Mouse (Mus musculus): ENCODE data around the gene Pgm2l1.
"Not testable (repeated sequence)": the region's sequence is repeated elsewhere in the genome, so short reads cannot be mapped to it uniquely, and the experiment has no call there.

The Pgm2l1 gene

DNA sequence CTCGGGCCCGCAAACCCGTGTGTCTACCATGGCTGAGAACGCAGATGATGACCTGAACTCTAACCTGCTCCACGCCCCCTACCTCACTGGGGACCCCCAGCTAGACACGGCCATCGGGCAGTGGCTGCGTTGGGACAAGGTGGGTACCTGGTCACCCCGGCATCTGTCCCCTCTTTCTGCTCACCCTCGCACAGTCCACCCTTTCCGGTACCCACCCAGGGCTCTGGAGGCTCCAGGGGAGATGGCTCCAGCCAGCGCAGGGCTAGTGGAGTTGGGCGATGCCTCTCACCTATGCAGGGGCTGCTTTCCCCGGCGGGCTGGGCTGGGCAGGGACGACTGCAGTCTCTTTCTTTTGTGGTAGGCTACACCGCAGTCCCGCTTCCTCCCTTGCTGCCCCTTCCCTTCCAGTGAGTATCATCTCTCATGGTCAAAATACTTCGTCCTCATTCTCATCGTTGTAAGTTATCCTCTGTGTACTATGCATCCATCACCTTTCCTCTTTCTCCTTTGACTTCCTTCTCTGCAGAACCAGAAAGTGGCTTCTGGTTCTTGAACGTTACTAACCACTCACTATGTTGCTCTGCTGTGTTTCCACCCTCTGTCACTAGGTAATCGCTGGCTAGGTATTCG lies 817 bp downstream of the Pgm2l1 start:
- no peak for DNase-seq (ENCODE audit: low spot score in 2 of 2)

GRCm38 (mm10) chr7:100228957-100229356 lies 1.8 kb downstream of the Pgm2l1 start:
- no peak for DNase-seq (ENCODE audit: low spot score in 2 of 2)

- DNase-seq (ENCODE audit: low spot score in 2 of 2): no peak
Measured at GRCm38 (mm10) chr7:100230646-100231045, 3.5 kb downstream of the Pgm2l1 start.

DNA sequence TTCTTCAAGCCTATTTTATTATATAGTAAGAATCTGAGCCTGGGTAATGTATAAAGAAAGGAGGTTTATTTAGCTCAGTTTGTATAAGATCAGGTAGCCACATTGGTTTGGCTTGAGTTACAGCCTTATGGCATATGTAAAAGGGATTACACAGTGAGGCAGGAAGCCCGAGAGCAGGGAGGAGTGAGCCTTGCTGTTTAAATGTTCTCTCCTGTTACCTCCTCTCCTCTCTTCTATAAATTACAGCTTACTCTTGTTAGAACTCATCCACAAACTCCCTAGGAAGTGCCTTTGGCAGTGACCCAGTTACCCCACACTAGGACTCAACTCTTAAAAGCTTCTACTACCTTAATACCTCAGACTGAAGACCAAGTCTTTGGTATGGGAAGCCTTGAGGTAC lies 4.5 kb downstream of the Pgm2l1 start:
- DNase-seq (ENCODE audit: low spot score in 2 of 2): no peak

DNA sequence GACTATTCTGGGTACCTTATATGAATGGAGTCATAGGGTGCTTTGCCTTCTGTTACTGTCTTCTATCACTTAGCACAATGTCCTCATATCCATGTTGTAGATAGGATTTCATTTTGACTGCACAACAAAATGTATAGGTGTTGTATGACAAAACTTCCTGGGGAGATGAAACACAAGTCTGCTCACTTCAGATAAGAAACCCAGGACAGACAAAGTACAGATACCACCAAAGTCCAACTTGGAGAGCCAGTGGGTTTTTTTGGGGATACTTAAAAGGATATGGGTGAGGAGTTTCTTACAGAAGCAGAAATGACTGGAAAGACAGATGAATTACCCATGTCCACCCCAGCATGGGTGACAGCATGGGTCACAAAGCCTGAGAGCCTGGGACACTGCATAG lies 6.5 kb downstream of the Pgm2l1 start:
- DNase-seq (ENCODE audit: low spot score in 2 of 2): no peak

GRCm38 (mm10) chr7:100234264-100234885 lies 7.2 kb downstream of the Pgm2l1 start:
- DNase-seq (ENCODE audit: low spot score in 2 of 2): peak in 1 of 2 experiments; percentile 23

GRCm38 (mm10) chr7:100238271-100238670 lies 11.1 kb downstream of the Pgm2l1 start:
- DNase-seq (ENCODE audit: low spot score in 2 of 2): no peak

DNA sequence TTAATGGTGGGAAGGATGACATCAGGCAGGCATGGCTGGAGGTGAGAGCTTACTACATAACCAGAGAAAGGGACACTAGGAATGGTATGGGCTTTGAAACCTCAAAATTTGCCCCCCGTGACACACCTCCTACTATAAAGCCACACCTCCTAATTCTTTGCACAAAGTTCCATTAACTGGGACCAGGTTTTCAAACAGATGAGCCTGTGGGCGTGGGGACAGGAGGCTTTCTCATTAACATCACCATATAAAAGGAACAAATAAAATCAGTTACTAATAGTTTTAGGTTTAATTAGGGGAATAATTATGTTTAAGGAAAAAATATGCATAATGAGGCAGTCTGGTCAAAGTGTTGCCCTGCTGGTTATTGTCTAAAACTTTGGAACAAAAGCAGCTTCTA lies 13.4 kb downstream of the Pgm2l1 start:
- no peak for DNase-seq (ENCODE audit: low spot score in 2 of 2)

GRCm38 (mm10) chr7:100243007-100243406 lies 15.8 kb downstream of the Pgm2l1 start:
- no peak for DNase-seq (ENCODE audit: low spot score in 2 of 2)

DNA sequence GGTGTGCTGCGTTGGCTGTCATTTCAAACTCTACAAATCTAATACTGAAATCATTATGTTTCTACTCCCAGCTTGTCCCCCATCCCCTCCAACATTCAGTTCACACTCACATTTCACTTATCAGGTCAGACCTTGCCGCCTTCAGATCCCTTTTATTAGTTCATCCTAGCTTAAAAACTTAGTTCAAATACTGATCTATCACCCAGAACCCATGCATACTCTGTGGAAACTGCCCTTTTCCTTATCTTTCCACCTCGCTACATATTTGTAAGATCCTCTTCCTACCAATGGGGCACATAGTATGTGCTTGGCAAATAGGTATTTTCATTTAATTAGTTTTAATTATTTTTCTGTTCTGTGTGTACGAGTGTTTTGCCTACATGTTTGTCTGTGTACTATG lies 17.0 kb downstream of the Pgm2l1 start:
- no peak for DNase-seq (ENCODE audit: low spot score in 2 of 2)

- no peak for DNase-seq (ENCODE audit: low spot score in 2 of 2)
Measured at GRCm38 (mm10) chr7:100245176-100245575, 18.0 kb downstream of the Pgm2l1 start.

GRCm38 (mm10) chr7:100250667-100251066 lies 23.5 kb downstream of the Pgm2l1 start:
- no peak for DNase-seq (ENCODE audit: low spot score in 2 of 2)

GRCm38 (mm10) chr7:100262350-100262749 lies 35.2 kb downstream of the Pgm2l1 start:
- no peak for DNase-seq (ENCODE audit: low spot score in 2 of 2)

GRCm38 (mm10) chr7:100264934-100265333 lies 37.7 kb downstream of the Pgm2l1 start:
- DNase-seq (ENCODE audit: low spot score in 2 of 2): not testable (repeated sequence)

GRCm38 (mm10) chr7:100272369-100272768 lies 45.2 kb downstream of the Pgm2l1 start:
- no peak for DNase-seq (ENCODE audit: low spot score in 2 of 2)

- no peak for DNase-seq (ENCODE audit: low spot score in 2 of 2)
Measured at GRCm38 (mm10) chr7:100274507-100274906, 47.3 kb downstream of the Pgm2l1 start.

DNA sequence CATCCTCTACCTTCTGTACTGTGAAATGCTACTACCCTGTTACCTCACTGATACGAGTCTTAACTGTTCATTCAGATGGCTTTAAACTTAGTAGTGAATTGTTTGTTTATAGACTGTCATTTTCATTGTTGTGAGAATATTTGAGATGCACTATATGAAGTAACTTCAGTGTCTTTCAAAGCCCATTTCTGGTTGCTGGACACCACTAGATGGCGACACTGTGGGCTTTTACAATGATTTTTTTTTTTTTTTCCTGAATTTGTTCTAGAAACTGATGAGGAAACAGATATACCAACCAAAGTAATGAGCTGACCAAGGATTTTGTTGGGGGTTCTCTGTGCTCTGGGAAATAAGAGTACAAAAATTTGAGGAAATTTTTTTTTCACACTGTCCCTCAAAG lies 49.2 kb downstream of the Pgm2l1 start:
- DNase-seq (ENCODE audit: low spot score in 2 of 2): no peak

DNA sequence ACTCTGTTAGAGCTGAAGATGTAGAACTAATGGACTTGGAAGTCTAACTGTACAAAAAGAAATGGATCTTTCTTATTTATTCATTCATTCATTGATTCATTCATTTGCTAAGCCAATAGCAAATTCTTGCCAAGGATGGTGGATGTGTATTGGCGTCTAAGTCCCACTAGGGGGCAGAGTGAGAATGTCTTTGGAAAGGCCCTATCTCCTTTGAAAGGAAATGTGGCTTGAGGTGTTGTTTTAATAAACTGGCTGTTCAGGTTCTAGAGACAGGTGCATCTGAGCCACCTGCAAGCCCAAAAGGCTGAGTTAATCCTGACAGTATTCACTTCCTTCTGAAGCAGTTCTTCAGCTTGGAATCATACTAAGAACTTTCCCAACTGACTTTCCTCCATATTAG lies 52.6 kb downstream of the Pgm2l1 start:
- no peak for DNase-seq (ENCODE audit: low spot score in 2 of 2)

DNA sequence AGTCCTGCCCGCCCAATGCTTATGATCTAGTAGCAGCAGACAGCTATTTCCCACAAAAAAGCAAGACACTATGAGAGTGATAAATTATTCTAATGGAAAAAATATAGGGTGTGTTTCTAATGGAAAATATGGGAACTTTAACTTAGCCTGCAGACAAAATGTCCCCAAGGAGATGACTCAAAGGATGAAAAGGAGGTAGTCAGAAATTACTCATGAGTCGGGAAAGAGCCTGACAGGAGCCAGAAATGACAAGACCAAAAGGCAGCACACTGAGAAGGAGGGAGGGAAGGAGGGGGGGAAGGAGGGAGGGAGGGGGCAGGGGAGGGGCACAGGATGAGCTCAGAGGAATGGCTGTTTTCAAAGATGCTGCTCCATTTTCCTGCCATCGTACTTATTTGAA lies 54.4 kb downstream of the Pgm2l1 start:
- DNase-seq (ENCODE audit: low spot score in 2 of 2): no peak

- no peak for DNase-seq (ENCODE audit: low spot score in 2 of 2)
Measured at GRCm38 (mm10) chr7:100283298-100283697, 56.1 kb downstream of the Pgm2l1 start.

DNA sequence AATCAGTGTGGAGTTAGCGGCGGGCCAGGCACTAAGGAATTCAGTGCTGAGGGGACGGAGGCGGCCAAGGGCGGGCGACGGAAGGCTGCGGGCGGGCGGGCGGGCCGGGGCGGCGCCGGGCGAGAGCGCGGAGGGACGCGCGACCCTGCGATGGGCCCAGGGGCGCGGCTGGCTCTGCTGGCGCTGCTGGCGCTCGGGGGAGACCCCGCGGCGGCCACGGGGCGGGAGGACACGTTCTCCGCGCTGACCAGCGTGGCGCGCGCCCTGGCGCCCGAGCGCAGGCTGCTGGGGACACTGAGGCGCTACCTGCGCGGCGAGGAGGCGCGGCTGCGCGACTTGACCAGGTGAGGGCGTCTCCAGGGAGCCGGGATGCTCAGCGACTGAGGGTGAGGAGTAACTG lies 58.2 kb downstream of the Pgm2l1 start, which contains the start of gene P4ha3:
Gene P4ha3, plus strand, starts transcription at position 138 of the 400 bp plus-strand sequence.
- no peak for DNase-seq (ENCODE audit: low spot score in 2 of 2)

DNA sequence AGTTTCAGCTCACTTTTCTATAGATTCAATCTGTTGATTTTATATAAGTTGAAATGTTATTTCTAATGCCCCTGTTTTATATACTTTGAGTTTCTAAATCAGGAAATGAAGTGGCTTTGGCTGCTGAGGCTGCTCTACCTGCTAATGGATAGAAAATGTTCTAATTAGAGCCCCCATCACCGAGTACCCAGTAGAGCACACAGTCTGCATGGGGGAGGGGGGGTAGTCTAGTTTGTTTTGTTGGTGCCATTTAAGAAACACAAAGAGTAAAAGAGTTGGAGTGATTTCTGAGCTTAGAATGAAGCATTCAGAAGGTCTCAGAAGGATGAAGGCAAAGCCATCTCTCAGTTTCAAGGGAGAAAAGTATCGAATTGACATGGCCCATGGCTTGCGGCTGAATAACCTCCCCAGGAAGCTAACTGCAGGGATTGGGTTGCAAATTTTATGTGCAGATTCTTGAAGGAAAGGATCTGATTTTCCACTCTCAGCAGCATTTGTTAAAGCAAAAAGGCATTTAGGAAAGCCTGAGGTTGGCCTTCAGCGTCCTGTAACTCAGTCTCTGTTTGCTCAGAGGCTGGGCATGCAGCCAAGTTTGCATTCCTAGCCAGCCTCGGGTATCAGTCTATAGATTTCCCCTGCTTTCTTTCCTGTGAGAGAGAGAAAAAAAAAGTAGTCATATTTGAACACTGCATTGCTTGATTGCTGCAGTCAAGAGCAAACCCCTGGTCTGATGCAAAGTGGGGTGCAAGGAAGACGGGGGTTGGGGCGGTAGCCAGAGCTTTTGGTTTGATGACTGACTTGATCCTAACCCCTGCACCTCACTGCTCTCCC lies 60.8 kb downstream of the Pgm2l1 start:
- DNase-seq (ENCODE audit: low spot score in 2 of 2): no peak

DNA sequence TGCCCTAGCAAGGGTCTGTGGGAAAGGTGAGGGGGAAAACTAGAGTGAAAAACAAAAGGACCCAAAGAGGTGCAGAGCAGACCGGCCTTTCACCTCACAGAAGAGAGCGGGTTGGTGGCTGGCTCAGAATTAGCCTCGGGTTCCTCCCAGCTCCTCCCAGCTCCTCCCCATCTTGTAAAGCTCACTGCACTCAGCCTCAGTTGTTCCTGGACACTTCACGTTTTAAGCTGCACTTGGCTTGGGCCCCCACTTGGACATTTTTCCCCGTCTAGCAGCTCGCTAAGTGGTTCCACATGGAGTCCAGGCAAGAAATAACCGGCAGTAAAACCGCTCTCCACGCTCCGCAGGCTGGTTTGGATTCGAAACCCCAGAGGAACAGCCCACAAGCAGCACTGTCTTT lies 61.4 kb downstream of the Pgm2l1 start:
- no peak for DNase-seq (ENCODE audit: low spot score in 2 of 2)

All from frontal cortex, postnatal 10 days (tissue).